Mouse (Mus musculus): Measurements from ENCODE around the gene Rnf26. TPM values are rescaled to one million over a fixed set of nuclear protein-coding genes. Genes with fewer than 3 reads are reported as not detected.

Gene Rnf26
- polyA plus RNA-seq, 1 experiment, result 23.4 TPM

GRCm38 (mm10) chr9:44075996-44076763 is 37.1 kb downstream of the Rnf26 start:
- no peak for DNase-seq (ENCODE audit: low read depth)

- no peak for DNase-seq (ENCODE audit: low read depth)
Observed at GRCm38 (mm10) chr9:44075276-44075995, 37.9 kb downstream of the Rnf26 start.

GRCm38 (mm10) chr9:44074395-44075275 is 38.7 kb downstream of the Rnf26 start:
- DNase-seq (ENCODE audit: low read depth), result no peak

GRCm38 (mm10) chr9:44073115-44073514 is 40.2 kb downstream of the Rnf26 start:
- no peak for DNase-seq (ENCODE audit: low read depth)

- no peak for DNase-seq (ENCODE audit: low read depth)
Observed at GRCm38 (mm10) chr9:44072599-44072915, 40.8 kb downstream of the Rnf26 start.

- DNase-seq (ENCODE audit: low read depth), result no peak
Observed at GRCm38 (mm10) chr9:44071914-44072598, 41.3 kb downstream of the Rnf26 start.

- DNase-seq (ENCODE audit: low read depth), result no peak
Observed at GRCm38 (mm10) chr9:44070844-44071231, 42.5 kb downstream of the Rnf26 start.

GRCm38 (mm10) chr9:44070113-44070843 is 43.0 kb downstream of the Rnf26 start:
- no peak for DNase-seq (ENCODE audit: low read depth)

GRCm38 (mm10) chr9:44069252-44069651 is 44.1 kb downstream of the Rnf26 start:
- DNase-seq (ENCODE audit: low read depth), result no peak

GRCm38 (mm10) chr9:44067960-44068330 is 45.4 kb downstream of the Rnf26 start:
- DNase-seq (ENCODE audit: low read depth), result no peak

- DNase-seq (ENCODE audit: low read depth), result no peak
Observed at GRCm38 (mm10) chr9:44067241-44067959, 45.9 kb downstream of the Rnf26 start.

GRCm38 (mm10) chr9:44066785-44067225 is 46.5 kb downstream of the Rnf26 start, which contains the start of gene Usp2:
Usp2 (plus strand) TSS chr9:44067021.
- no peak for DNase-seq (ENCODE audit: low read depth)

GRCm38 (mm10) chr9:44065177-44065576 is 48.1 kb downstream of the Rnf26 start:
- DNase-seq (ENCODE audit: low read depth), result no peak

- no peak for DNase-seq (ENCODE audit: low read depth)
Observed at GRCm38 (mm10) chr9:44058606-44059005, 54.7 kb downstream of the Rnf26 start.

- no peak for DNase-seq (ENCODE audit: low read depth)
Observed at GRCm38 (mm10) chr9:44053936-44054335, 59.4 kb downstream of the Rnf26 start.

GRCm38 (mm10) chr9:44052855-44053254 is 60.5 kb downstream of the Rnf26 start:
- DNase-seq (ENCODE audit: low read depth), result no peak

- DNase-seq (ENCODE audit: low read depth), result no peak
Observed at GRCm38 (mm10) chr9:44049381-44050165, 63.7 kb downstream of the Rnf26 start.

GRCm38 (mm10) chr9:44048541-44049380 is 64.6 kb downstream of the Rnf26 start:
- no peak for DNase-seq (ENCODE audit: low read depth)

Data from gonadal fat pad, adult 2 months (tissue).